Comparison of ENCODE assay signal across 10 mouse cellular contexts in the genomic region with DNA sequence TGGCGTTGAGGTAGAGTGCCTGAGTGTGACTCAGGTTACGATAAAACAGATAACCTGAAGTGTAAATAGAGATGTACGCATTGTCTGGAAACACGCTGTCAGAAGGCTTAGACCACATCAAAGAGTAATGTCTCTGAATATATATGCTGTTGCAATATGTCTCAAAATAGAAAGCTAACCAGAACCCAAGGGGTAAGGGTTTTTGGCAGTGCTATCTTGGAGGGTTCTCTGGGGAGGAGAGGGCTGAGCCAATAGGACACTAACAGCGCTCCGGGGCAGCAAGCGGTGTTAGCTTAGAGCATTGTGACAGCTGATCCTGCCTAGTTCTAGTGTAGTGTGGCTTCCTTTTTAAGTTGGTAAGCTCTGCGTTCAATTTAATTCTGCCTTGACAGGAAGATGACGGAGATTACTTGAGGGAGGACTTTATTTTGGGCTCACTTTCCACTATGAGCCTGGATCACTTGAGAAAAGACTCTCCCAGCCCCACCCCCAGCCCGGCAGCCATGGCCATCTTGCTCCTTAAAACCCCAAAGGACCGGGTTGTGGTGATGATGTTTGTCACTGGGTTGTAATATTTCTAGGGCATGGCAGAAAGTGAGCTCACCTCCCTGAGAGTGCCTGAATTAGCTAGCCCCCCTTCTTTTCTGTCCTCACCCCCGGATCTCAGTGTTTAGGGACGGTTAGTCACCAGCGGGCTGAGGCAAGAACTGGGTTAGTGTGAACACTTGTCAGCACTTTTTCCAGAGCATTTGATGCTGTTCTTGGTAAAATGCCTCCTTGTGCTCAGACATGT. TPM values are rescaled to one million over a fixed set of nuclear protein-coding genes. Genes with fewer than 3 reads are reported as not detected.
DNase-seq lines count a peak whose midpoint lies in the region; ATAC-seq lines count a peak whose summit lies in the region.
"Had no signal": no experiment of that assay in that cellular context is flagged by ENCODE, and none has a peak within 500 bp of the region (broad histone marks: within the 10 kb centered on the region; RNA-seq: fewer than 3 reads in every experiment).

No protein-coding gene starts in this region.

- peak overlapping the region; percentile 70; the same call in 1 of the 2 replicates for H3K27ac ChIP-seq in hindbrain, embryonic 13.5 days
- H3K27ac ChIP-seq in hindbrain, embryonic 14.5 days, result no peak overlapping the region; the same call in 1 of the 2 replicates
- no peak overlapping the region for H3K27ac ChIP-seq in intestine, embryonic 15.5 days

- no peak for DNase-seq in hindbrain, embryonic 14.5 days (ENCODE audit: low spot score)
- peak; percentile 28 for DNase-seq in 3T3-L1 (ENCODE audit: low read depth, low spot score)
- DNase-seq in adrenal gland, adult 8-10 months, result no peak
- DNase-seq: kidney, adult 11 months had no signal

- H3K4me3 ChIP-seq in hindbrain, embryonic 13.5 days, result no peak overlapping the region
- H3K4me3 ChIP-seq in hindbrain, embryonic 14.5 days (replicated peaks; ENCODE audit: low read length), result no peak overlapping the region
- no peak overlapping the region for H3K4me3 ChIP-seq in intestine, embryonic 15.5 days (replicated peaks)
- H3K4me3 ChIP-seq: megakaryocyte, embryonic 14.5 days had no signal

- no peaks in the 10 kb centered on the region for H3K27me3 ChIP-seq in hindbrain, embryonic 13.5 days
- H3K27me3 ChIP-seq in hindbrain, embryonic 14.5 days (ENCODE audit: control insufficient read depth, insufficient read depth, low read length), result no peaks in the 10 kb centered on the region
- no peaks in the 10 kb centered on the region for H3K27me3 ChIP-seq in intestine, embryonic 15.5 days (replicated peaks)
- H3K27me3 ChIP-seq: megakaryocyte, embryonic 14.5 days had no signal

- H3K9ac ChIP-seq in hindbrain, embryonic 13.5 days, result no peak overlapping the region
- H3K9ac ChIP-seq in hindbrain, embryonic 14.5 days, result no peak overlapping the region
- H3K9ac ChIP-seq in intestine, embryonic 15.5 days, result no peak overlapping the region

- H3K4me2 ChIP-seq in hindbrain, embryonic 13.5 days, result no peak overlapping the region
- H3K4me2 ChIP-seq in hindbrain, embryonic 14.5 days (replicated peaks), result no peak overlapping the region
- H3K4me2 ChIP-seq in intestine, embryonic 15.5 days (replicated peaks), result no peak overlapping the region

- ATAC-seq in hindbrain, embryonic 13.5 days (ENCODE audit: low FRiP score), result no peak
- no peak for ATAC-seq in hindbrain, embryonic 14.5 days (ENCODE audit: low FRiP score)
- ATAC-seq in CD4-positive, CD25-positive, alpha-beta regulatory T cell, adult 4 months, result peak; percentile 85
- peak; percentile 87 for ATAC-seq in inflammation-experienced regulatory T-cells, adult 6 months
- ATAC-seq in granulocyte monocyte progenitor cell, adult 5-6 weeks (replicated peaks; ENCODE audit: poor library complexity, severe bottlenecking), result no peak; the same call in 1 of the 2 replicates
- ATAC-seq in intestine, embryonic 15.5 days, result no peak

- 80% methylated on average over 14 of the region's 14 CpGs for WGBS in hindbrain, embryonic 13.5 days
- WGBS in hindbrain, embryonic 14.5 days, result 77% methylated on average over 14 of the region's 14 CpGs
- 62% methylated on average over 14 of the region's 14 CpGs for WGBS in intestine, embryonic 15.5 days

- H3K36me3 ChIP-seq in hindbrain, embryonic 13.5 days, result peaks cover 5% of the 10 kb centered on the region
- 0 out of 2 replicates have a peak, but pooled peaks cover 3% of the 10 kb centered on the region for H3K36me3 ChIP-seq in hindbrain, embryonic 14.5 days (replicated peaks; ENCODE audit: control insufficient read depth, insufficient read depth)
- no peaks in the 10 kb centered on the region for H3K36me3 ChIP-seq in intestine, embryonic 15.5 days

- no peaks in the 10 kb centered on the region for H3K9me3 ChIP-seq in hindbrain, embryonic 13.5 days
- H3K9me3 ChIP-seq in hindbrain, embryonic 14.5 days (ENCODE audit: control insufficient read depth, low read length), result no peaks in the 10 kb centered on the region
- no peaks in the 10 kb centered on the region for H3K9me3 ChIP-seq in intestine, embryonic 15.5 days
- H3K9me3 ChIP-seq: megakaryocyte, embryonic 14.5 days had no signal

- peaks cover 73% of the 10 kb centered on the region for H3K4me1 ChIP-seq in hindbrain, embryonic 13.5 days (replicated peaks)
- H3K4me1 ChIP-seq in hindbrain, embryonic 14.5 days (replicated peaks; ENCODE audit: control insufficient read depth, insufficient read depth, low read length), result peaks cover 57% of the 10 kb centered on the region
- peaks cover 68% of the 10 kb centered on the region for H3K4me1 ChIP-seq in intestine, embryonic 15.5 days (replicated peaks)

RNA-seq across cellular contexts. Expression of gene Wbp1l, which starts 21.3 kb away (rescaled TPM):
- polyA plus RNA-seq in hindbrain, embryonic 13.5 days (2015; fragmentation: Nextera tagmentation; extraction: Ambion mirVana), result 42.2 and 44.5 TPM in 2 replicates
- 29.9 and 31.7 TPM in 2 replicates for polyA plus RNA-seq in hindbrain, embryonic 14.5 days (2014; fragmentation: Nextera tagmentation; extraction: Ambion mirVana)
- 10 to 100 TPM; 19.2 to 20.8 TPM for polyA plus RNA-seq in CD4-positive, CD25-positive, alpha-beta regulatory T cell, adult 4 months (2017; shearing (Covaris generic))
- polyA plus RNA-seq in inflammation-experienced regulatory T-cells, adult 6 months (2017; shearing (Covaris generic)), result 10 to 100 TPM; 16.4 to 19.4 (median 16.5) TPM
- 19.7 and 25.6 TPM in 2 replicates for total RNA-seq in granulocyte monocyte progenitor cell, adult 5-6 weeks (2014; fragmentation: Nextera tagmentation)
- 20.2 and 23.5 TPM in 2 replicates for total RNA-seq in granulocyte monocyte progenitor cell, adult 5-6 weeks (2017)
- polyA plus RNA-seq in intestine, embryonic 15.5 days (2015; fragmentation: Nextera tagmentation; extraction: Ambion mirVana), result 39.5 and 40.7 TPM in 2 replicates
- total RNA-seq in adrenal gland, adult 8-10 months (2022), result 100 to 1,000 TPM; 149 to 232 (median 189) TPM

RNA-seq across cellular contexts. Expression of gene Sfxn2, which starts 47.0 kb away (rescaled TPM):
- 10.3 and 12.6 TPM in 2 replicates for polyA plus RNA-seq in hindbrain, embryonic 13.5 days (2015; fragmentation: Nextera tagmentation; extraction: Ambion mirVana)
- polyA plus RNA-seq in hindbrain, embryonic 14.5 days (2014; fragmentation: Nextera tagmentation; extraction: Ambion mirVana), result 7.2 and 8.4 TPM in 2 replicates
- polyA plus RNA-seq in CD4-positive, CD25-positive, alpha-beta regulatory T cell, adult 4 months (2017; shearing (Covaris generic)), result 10 to 100 TPM in 1 of 2 experiments, 1 to 10 TPM in 1; 6.2 to 13.4 TPM
- polyA plus RNA-seq in inflammation-experienced regulatory T-cells, adult 6 months (2017; shearing (Covaris generic)), result 1 to 10 TPM; 3.8 to 9.2 (median 8.7) TPM
- total RNA-seq in granulocyte monocyte progenitor cell, adult 5-6 weeks (2014; fragmentation: Nextera tagmentation), result 11.8 and 16.3 TPM in 2 replicates
- 8.7 and 10.9 TPM in 2 replicates for total RNA-seq in granulocyte monocyte progenitor cell, adult 5-6 weeks (2017)
- polyA plus RNA-seq in intestine, embryonic 15.5 days (2015; fragmentation: Nextera tagmentation; extraction: Ambion mirVana), result 18.2 and 20.5 TPM in 2 replicates
- 10 to 100 TPM in 3 of 4 experiments, 1 to 10 TPM in 1; 7.0 to 16.4 (median 12.0) TPM for total RNA-seq in adrenal gland, adult 8-10 months (2022)

RNA-seq across cellular contexts. Expression of gene Arl3, which starts 47.2 kb away (rescaled TPM):
- polyA plus RNA-seq in hindbrain, embryonic 13.5 days (2015; fragmentation: Nextera tagmentation; extraction: Ambion mirVana), result 212 and 220 TPM in 2 replicates
- 130 and 141 TPM in 2 replicates for polyA plus RNA-seq in hindbrain, embryonic 14.5 days (2014; fragmentation: Nextera tagmentation; extraction: Ambion mirVana)
- polyA plus RNA-seq in CD4-positive, CD25-positive, alpha-beta regulatory T cell, adult 4 months (2017; shearing (Covaris generic)), result 10 to 100 TPM; 29.0 to 34.9 TPM
- 10 to 100 TPM; 25.9 to 27.1 (median 26.8) TPM for polyA plus RNA-seq in inflammation-experienced regulatory T-cells, adult 6 months (2017; shearing (Covaris generic))
- total RNA-seq in granulocyte monocyte progenitor cell, adult 5-6 weeks (2014; fragmentation: Nextera tagmentation), result 9.9 and 23.4 TPM in 2 replicates
- total RNA-seq in granulocyte monocyte progenitor cell, adult 5-6 weeks (2017), result 13.9 and 14.3 TPM in 2 replicates
- polyA plus RNA-seq in intestine, embryonic 15.5 days (2015; fragmentation: Nextera tagmentation; extraction: Ambion mirVana), result 69.9 and 72.4 TPM in 2 replicates
- total RNA-seq in adrenal gland, adult 8-10 months (2022), result 10 to 100 TPM; 39.0 to 81.8 (median 61.0) TPM

RNA-seq across cellular contexts. Expression of gene Cyp17a1, which starts 52.8 kb away (rescaled TPM):
- polyA plus RNA-seq in hindbrain, embryonic 13.5 days (2015; fragmentation: Nextera tagmentation; extraction: Ambion mirVana), result not detected in 2 replicates
- not detected in 2 replicates for polyA plus RNA-seq in hindbrain, embryonic 14.5 days (2014; fragmentation: Nextera tagmentation; extraction: Ambion mirVana)
- not detected for polyA plus RNA-seq in CD4-positive, CD25-positive, alpha-beta regulatory T cell, adult 4 months (2017; shearing (Covaris generic))
- under 1 TPM in 1 of 3 experiments, not detected in 2; 0.52 TPM for polyA plus RNA-seq in inflammation-experienced regulatory T-cells, adult 6 months (2017; shearing (Covaris generic))
- total RNA-seq in granulocyte monocyte progenitor cell, adult 5-6 weeks (2014; fragmentation: Nextera tagmentation), result not detected in 2 replicates
- not detected in 2 replicates for total RNA-seq in granulocyte monocyte progenitor cell, adult 5-6 weeks (2017)
- 0.30 TPM in 1 of 2 replicates, not detected in the other for polyA plus RNA-seq in intestine, embryonic 15.5 days (2015; fragmentation: Nextera tagmentation; extraction: Ambion mirVana)
- total RNA-seq in adrenal gland, adult 8-10 months (2022), result 1 to 10 TPM; 1.7 to 3.9 (median 3.1) TPM

Comparison
In these comparisons a context has a peak if more than half of its experiments do, and no peak if none do; other contexts are left out.
1. ATAC-seq: peak in CD4-positive, CD25-positive, alpha-beta regulatory T cell, adult 4 months (single experiment) and inflammation-experienced regulatory T-cells, adult 6 months (single experiment); none in hindbrain, embryonic 13.5 days (single experiment), hindbrain, embryonic 14.5 days (single experiment), granulocyte monocyte progenitor cell, adult 5-6 weeks (single experiment) and intestine, embryonic 15.5 days (single experiment).